Mouse (Mus musculus) adrenal gland, postnatal 4 days (tissue): Measurements from ENCODE around the gene Mrpl1. TPM values are rescaled to one million over a fixed set of nuclear protein-coding genes. Genes with fewer than 3 reads are reported as not detected.

ENCODE experiments used
- DNase-seq, 2 experiments: peaks; one replicate each; pipeline ENCODE4 v3.0.0; 2021 to 2022; ENCODE audit warnings: low spot score in 2 of 2, mixed read lengths in 2 of 2
- total RNA-seq, 2 experiments: library from RNA; stranded (reverse); gene quantifications; 2 replicates each; pipeline ENCODE4 v1.2.3; 2021

Mrpl1 gene
- total RNA-seq, 2 experiments from 2014 or later = 23.5 to 23.8 TPM

DNA sequence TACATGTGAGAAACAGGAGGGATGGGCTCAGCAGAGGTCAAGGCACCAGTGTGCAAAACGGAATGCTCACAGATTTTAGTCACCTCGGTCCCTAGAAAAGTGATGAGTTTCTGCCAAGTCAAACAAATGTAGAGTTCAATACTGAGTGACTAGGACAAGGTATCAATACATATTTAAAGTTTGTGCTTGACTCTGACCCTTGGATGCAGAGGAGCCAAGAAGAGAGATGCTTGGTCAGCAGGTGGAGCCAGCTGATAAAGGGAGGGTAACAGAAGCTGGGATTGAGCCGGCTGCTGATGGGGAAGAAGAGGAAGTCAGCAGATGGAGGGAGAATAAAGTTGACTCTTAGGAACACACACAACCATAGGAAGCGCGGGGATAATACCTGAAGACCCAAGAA lies 97.5 kb downstream of the Mrpl1 start:
- DNase-seq = no peak

DNA sequence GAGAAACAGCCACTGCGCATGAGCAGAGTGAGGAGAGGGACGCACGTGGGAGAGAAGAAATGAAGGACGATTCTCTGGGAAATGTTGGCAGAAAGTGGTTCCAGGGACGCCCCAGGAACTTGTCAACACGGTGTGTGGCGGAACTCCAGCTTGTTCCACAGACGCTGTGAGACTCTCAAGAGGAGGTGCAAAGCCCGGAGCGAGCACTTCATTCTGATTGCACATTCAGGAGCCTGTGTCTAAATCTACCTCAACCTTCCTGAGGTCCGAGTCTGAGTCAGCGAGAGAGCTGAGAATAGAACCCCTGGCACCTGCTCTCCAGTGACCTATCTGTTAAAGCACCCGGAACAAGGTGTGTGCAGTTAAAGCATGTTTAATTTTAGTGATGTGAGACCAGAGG lies 98.8 kb downstream of the Mrpl1 start:
- DNase-seq = no peak

DNA sequence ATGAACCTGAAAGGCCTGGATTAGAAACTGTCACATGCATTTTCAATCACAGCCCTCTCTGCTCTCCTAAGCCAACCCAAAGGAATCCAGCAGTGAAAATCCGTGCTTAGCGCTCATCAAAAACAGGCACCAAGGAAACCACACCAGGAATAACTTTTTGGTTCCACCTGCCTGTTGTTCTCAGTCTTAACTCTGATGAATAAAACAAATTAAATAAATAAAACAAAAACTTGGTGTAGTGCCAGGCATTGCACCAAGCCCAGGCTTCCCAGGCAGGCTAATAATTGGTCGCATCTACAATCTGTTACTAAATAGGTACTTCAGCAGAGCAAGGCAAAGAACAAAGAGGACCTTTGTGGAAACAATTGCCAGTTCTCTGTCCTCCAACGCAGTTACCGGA lies 99.4 kb downstream of the Mrpl1 start:
- no peak for DNase-seq

DNA sequence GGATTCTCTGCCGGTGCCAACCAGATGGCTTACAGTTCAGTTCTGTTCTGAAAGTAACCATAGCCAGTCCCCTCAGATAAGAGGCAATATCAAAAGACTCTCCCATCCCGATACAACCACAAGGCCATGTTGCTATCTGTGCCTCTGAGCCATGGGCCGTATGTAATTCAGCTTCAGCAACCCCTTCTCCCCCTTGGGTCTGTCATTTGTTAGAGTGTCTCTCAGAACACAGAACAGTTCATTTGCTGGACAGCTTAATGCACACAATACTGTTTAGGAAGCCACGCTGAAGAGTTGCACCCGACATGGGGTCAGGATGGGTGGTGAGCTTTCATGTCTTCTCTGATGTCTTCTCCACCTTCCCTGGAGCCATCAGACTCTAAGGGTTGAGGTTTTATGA lies 100.3 kb downstream of the Mrpl1 start:
- DNase-seq = no peak

DNA sequence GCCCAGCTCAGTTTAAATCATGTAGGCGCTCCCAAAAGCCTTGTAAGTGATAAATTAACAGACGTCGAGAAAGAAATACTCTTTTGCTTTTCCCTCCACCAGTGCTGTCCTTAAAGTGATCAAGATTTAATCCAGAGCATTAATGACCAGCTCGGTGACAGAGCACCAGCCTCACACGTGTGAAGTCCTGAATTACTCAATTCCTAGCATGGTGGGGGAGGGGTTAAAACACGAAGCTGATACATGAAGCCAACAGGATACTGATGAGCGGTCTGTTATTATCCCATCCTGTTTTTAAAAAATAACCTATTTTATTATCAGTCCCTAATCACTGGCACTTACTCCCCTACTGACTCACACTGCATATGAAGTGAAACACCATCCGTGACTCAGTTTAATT lies 102.4 kb downstream of the Mrpl1 start:
- DNase-seq = no peak

Other genes starting within 250 kb of the Mrpl1 start
- gene Cnot6l, start 45.3 kb upstream of the Mrpl1 start, total RNA-seq = 100 to 1,000 TPM; 104 to 124 TPM
- gene Fras1, start 164.5 kb downstream of the Mrpl1 start, total RNA-seq = 10 to 100 TPM; 12.1 to 26.7 TPM